Mouse (Mus musculus) WW6 (cell line): ENCODE data around the gene Irgc1.
"Not testable (repeated sequence)": the region's sequence is repeated elsewhere in the genome, so short reads cannot be mapped to it uniquely, and the experiment has no call there.

Experiments
- DNase-seq: peaks from one replicate; pipeline ENCODE4 v3.0.0-alpha.2; 2013; ENCODE audit warnings: low read depth, low spot score

Irgc1 gene

GRCm38 (mm10) chr7:24400489-24400888 lies 51.6 kb downstream of the Irgc1 start:
- DNase-seq: not testable (repeated sequence)

DNA sequence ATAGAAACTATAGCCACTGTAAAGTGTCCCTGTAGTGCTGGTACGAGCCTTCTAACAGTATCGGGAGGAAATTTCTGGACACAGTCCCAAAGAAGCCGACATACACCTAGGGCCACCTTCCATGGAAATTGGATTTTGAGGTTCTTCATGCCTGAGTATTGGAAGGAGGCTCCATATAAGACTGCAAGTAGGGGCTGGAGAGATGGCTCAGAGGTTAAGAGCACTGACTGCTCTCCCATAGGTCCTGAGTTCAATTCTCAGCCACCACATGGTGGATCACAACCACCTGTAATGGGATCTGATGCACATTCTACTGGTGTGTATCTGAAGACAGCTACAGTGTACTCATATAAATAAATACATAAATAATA lies 52.0 kb downstream of the Irgc1 start:
- no peak for DNase-seq

- DNase-seq: peak; percentile 95
Measured at GRCm38 (mm10) chr7:24399256-24400081, 52.6 kb downstream of the Irgc1 start, which contains the start of gene Smg9. TSS of gene Smg9 (plus strand) at chr7:24399619.

GRCm38 (mm10) chr7:24398364-24398913 lies 53.7 kb downstream of the Irgc1 start:
- DNase-seq: no peak

GRCm38 (mm10) chr7:24396832-24397231 lies 55.3 kb downstream of the Irgc1 start:
- DNase-seq: no peak

DNA sequence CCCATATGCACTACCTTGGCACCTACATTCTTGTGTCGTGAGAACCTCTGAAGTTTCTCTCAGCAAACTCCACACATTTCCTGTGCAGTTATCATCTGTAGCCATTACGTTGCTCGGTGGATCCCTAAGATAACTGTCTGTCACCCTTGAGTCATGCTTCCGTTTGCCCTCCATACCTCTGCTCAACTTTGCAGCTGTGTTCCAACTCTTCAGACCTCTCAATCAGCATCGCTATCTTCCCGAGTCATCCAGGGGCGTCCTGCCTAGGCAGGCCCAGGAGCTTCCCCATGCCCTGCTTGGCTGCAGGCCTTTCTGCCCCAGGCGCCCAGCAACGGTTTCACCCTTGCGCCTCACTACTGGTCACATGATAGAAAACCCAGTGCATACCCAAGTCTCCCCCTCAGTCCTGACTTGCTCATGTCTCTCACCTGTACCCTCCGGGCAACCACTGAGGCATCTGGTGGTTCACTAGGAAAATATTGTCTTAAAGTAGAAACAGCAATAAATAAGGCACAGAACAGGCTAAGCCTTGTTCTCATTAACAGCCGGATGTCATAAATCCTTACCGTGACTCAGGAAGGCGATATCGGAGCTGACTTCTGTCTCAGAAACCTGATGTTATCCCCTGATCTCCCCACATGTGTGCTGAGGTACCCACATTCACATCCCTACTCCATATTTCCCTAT lies 57.5 kb downstream of the Irgc1 start:
- DNase-seq: no peak

- no peak for DNase-seq
Measured at GRCm38 (mm10) chr7:24394054-24394453, 58.0 kb downstream of the Irgc1 start.

GRCm38 (mm10) chr7:24391687-24392086 lies 60.4 kb downstream of the Irgc1 start:
- no peak for DNase-seq

- DNase-seq: no peak
Measured at GRCm38 (mm10) chr7:24391077-24391476, 61.0 kb downstream of the Irgc1 start.

- DNase-seq: no peak
Measured at GRCm38 (mm10) chr7:24390512-24390911, 61.6 kb downstream of the Irgc1 start.

GRCm38 (mm10) chr7:24389516-24390187 lies 62.4 kb downstream of the Irgc1 start:
- no peak for DNase-seq

DNA sequence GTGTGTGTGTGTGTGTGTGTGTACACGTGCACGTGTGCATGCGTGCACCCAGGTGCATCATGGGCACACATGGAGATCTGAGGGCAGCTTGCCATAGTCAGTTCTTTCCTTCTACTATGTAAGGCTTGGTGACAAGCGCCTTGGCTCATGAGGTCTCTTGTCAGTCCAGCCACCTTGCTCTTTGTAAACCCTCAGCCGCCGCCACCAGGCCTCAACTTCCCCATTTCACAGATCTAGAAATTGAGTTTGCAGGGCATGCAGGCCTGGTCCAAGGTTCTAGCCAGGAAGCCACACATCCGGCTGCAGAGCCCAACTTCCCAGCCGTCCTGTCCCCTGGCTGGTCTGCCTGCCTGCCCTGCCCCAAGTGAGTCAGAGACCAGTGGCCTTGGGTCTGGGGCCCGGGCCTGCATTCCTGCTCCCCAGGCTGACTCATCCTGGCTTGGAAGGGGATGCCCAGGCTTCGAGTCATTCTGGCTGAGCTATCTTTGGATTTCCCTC lies 65.0 kb downstream of the Irgc1 start:
- no peak for DNase-seq

- DNase-seq: peak; percentile 52
Measured at GRCm38 (mm10) chr7:24384827-24385226, 67.3 kb downstream of the Irgc1 start.

DNA sequence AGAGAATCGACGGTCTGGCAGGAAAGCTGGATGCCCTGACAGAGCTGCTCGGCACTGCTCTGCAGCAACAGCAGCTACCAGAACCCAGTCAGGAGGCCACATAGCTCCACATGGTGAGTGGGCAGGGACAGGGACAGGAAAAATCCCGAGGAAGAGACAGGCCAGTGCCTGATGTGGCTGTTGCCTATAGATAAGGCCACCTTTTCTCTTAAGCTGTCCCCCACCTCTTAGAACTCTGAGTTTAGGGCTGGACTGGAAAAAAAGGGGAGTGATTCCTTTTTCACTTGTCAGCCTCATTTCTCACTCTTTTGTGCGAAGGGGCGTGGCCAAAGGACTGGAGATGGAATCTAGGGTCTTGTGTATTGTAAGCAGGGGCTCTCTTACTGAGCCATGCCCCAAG lies 68.0 kb downstream of the Irgc1 start:
- DNase-seq: no peak

- DNase-seq: no peak
Measured at GRCm38 (mm10) chr7:24382730-24383372, 69.2 kb downstream of the Irgc1 start.
